Mouse (Mus musculus) lung, postnatal 0 days (tissue): ENCODE results near the gene Acaca. TPM values are rescaled to one million over a fixed set of nuclear protein-coding genes. Genes with fewer than 3 reads are reported as not detected.

Experiments used
- ATAC-seq: fragments of 200-750 bp; cut with Nextera tagmentation; 2 replicates; pipeline ENCODE4 v1.8.0; 2017; ENCODE audit warnings: moderate library complexity
- DNase-seq: peaks from one replicate; pipeline ENCODE4 v3.0.0-alpha.2; 2016; ENCODE audit warnings: low spot score
- H3K27ac ChIP-seq: fragments of 300-500 bp; sonication (generic); 2 replicates; pipeline ENCODE4 v1.5.1; 2014; ENCODE audit warnings: antibody characterized with exemption, mild to moderate bottlenecking, low read length, mixed read lengths
- H3K27me3 ChIP-seq: fragments of 300-500 bp; sonication (generic); replicated peaks from 2 replicates; pipeline ENCODE4 v1.6.1; 2014; ENCODE audit warnings: low read length, mixed read lengths; ENCODE audit not compliant: insufficient read depth
- H3K36me3 ChIP-seq: fragments of 300-500 bp; sonication (generic); 2 replicates; pipeline ENCODE4 v1.6.1; 2014; ENCODE audit warnings: low read length, mixed read lengths; ENCODE audit not compliant: insufficient read depth
- H3K4me1 ChIP-seq: fragments of 300-500 bp; sonication (generic); 2 replicates; pipeline ENCODE4 v1.6.1; 2014; ENCODE audit warnings: antibody characterized with exemption, low read depth, low read length, mixed read lengths; ENCODE audit not compliant: insufficient read depth
- H3K4me2 ChIP-seq: fragments of 300-500 bp; sonication (generic); replicated peaks from 2 replicates; pipeline ENCODE4 v1.6.1; 2014; ENCODE audit warnings: low read depth, mild to moderate bottlenecking, low read length, moderate library complexity, mixed read lengths
- H3K4me3 ChIP-seq: fragments of 300-500 bp; sonication (generic); 2 replicates; pipeline ENCODE4 v1.5.1; 2014; ENCODE audit warnings: low read depth, low read length
- H3K9ac ChIP-seq: fragments of 300-500 bp; sonication (generic); replicated peaks from 2 replicates; pipeline ENCODE4 v1.6.1; 2014; ENCODE audit warnings: low read depth, mild to moderate bottlenecking
- H3K9me3 ChIP-seq: fragments of 300-500 bp; sonication (generic); 2 replicates; pipeline ENCODE4 v1.6.1; 2016; ENCODE audit warnings: low read length, mixed read lengths
- CTCF ChIP-seq: IDR thresholded peaks from 2 replicates; pipeline ENCODE4 v1.5.1; 2016; ENCODE audit warnings: antibody characterized with exemption, mild to moderate bottlenecking
- EP300 ChIP-seq: IDR thresholded peaks from 2 replicates; pipeline ENCODE4 v1.6.1; 2016; ENCODE audit warnings: antibody characterized with exemption, mild to moderate bottlenecking, control low read depth
- whole genome bisulfite sequencing: fragments of 180-500 bp; shearing (Covaris S2); extraction: QIAGEN DNeasy Blood & Tissue Kit; methylation state at CpG from one replicate; pipeline ENCODE4 v1.1.7; 2014; 5-methylcytosine and 5-hydroxymethylcytosine counted together
- polyA plus RNA-seq: library from polyadenylated mRNA; unstranded; fragments of >200 nt; fragmentation: Nextera tagmentation; extraction: Ambion mirVana; gene quantifications from 2 replicates; pipeline ENCODE4 v1.2.1, GENCODE M21; 2015

Gene Acaca
- polyA plus RNA-seq, 1 experiment from 2014 or later, result 6.5 TPM

DNA sequence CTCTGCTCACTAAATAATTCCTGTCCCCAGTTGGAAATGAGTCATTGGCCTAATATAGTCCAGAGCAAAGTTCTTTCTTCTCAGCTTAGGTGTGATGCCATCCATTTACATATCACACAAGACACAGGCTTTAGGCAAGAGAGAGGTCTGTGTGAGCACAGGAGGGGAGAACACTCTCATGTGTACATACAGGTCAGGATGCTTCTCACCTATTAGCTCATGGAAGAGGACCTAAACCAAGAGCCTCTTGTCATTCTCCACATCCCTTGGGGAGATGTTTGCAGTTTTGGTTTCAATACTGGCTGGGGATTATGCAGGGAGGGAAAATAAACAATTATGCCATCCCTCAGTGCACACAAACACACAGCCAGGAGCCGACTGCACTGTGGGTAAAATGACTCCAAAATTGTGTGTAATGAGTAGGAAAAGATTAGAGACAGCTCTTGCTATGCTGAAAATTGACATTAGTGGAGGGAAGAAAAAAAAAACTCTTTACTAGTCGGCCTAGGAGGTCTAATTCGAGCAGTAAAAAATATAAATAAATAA lies 246.6 kb downstream of the Acaca start:
- ATAC-seq (no peak), DNase-seq (no peak)
- no peak overlapping the region for H3K4me3 ChIP-seq
- WGBS, result 68% methylated on average over 3 of the region's 3 CpGs
- no peaks in the 10 kb centered on the region for H3K9me3 ChIP-seq
- 0 out of 2 replicates have a peak, but pooled peaks cover 3% of the 10 kb centered on the region for H3K36me3 ChIP-seq
- H3K4me1 ChIP-seq, result no peaks in the 10 kb centered on the region
- H3K4me2 ChIP-seq, result no peak overlapping the region
- TF ChIP-seq EP300 (no peak), CTCF (no peak)
- no peak overlapping the region for H3K9ac ChIP-seq
- no peak overlapping the region for H3K27ac ChIP-seq
- H3K27me3 ChIP-seq, result no peaks in the 10 kb centered on the region

DNA sequence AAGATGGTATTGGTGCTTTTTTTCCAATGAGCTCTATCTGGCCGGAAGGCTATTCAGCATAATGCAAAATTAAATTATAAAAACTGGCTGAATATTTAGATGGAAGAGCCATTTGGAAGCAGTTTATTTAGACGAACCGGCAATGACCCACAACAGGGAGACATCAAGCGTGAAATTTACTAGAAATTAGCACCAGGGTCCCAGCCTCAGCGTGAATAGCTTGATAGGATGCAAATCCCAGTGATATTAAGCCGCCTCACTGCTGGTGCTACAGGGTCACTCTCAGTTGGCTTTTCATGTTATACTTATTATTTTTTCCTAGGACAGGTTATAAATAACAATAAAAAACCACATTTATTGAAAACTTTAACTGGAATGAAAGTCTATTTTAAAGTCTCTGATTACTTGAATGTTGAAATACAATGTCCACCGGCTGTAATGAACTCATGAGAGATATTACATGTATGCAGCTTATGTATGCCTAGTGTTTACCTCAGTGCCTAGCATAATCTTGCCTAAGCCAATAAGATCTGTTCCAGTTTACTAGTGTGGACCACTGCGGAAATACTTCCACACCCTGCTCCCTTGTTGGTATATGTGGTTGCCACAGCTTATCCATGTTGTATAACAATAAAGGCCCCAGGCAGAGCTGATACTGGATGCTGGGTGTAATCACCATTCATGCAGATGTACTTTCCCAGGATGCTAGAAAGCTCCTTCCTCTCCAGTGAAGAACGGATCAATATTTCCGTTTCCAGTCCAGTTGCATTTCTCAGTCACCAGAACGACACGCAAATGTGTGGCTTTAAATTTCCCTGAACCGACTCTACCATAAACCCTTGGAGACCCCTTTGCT lies 247.3 kb downstream of the Acaca start:
- Histone ChIP-seq H3K9ac (no peak overlapping the region), H3K9me3 (no peaks in the 10 kb centered on the region), H3K4me1 (no peaks in the 10 kb centered on the region), H3K4me2 (no peak overlapping the region), H3K4me3 (no peak overlapping the region), H3K36me3 (0 out of 2 replicates have a peak, but pooled peaks cover 3% of the 10 kb centered on the region), H3K27me3 (no peaks in the 10 kb centered on the region), H3K27ac (no peak overlapping the region)
- no peak for TF ChIP-seq CTCF
- DNase-seq, result no peak
- 94% methylated on average over 13 of the region's 13 CpGs for WGBS
- no peak for ATAC-seq

DNA sequence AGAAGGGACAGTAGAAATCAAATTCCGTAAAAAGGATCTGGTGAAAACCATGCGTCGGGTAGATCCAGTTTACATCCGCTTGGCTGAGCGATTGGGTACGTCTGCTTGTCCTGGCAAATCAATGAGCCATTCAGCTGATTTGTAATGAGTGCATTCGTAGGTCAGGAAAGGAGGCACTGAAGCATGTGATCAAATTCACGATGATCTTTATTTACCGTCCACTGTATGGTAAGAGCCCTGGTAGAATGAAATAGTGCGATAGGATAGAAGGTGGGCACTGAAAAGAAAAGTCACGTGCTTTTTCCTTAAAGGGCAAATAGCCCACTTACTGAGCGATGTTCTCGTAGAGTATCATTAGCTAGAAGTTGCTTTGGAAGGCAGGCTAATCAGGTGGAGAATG lies 253.0 kb downstream of the Acaca start:
- Histone ChIP-seq H3K27me3 (no peaks in the 10 kb centered on the region), H3K36me3 (peaks cover 8% of the 10 kb centered on the region; the same call in 1 of the 2 replicates), H3K9me3 (no peaks in the 10 kb centered on the region), H3K27ac (no peak overlapping the region), H3K4me3 (no peak overlapping the region), H3K4me1 (no peaks in the 10 kb centered on the region), H3K4me2 (no peak overlapping the region), H3K9ac (no peak overlapping the region)
- no peak for TF ChIP-seq EP300
- TF ChIP-seq CTCF, result no peak
- ATAC-seq (no peak), DNase-seq (no peak)
- 92% methylated on average over 13 of the region's 13 CpGs for WGBS

DNA sequence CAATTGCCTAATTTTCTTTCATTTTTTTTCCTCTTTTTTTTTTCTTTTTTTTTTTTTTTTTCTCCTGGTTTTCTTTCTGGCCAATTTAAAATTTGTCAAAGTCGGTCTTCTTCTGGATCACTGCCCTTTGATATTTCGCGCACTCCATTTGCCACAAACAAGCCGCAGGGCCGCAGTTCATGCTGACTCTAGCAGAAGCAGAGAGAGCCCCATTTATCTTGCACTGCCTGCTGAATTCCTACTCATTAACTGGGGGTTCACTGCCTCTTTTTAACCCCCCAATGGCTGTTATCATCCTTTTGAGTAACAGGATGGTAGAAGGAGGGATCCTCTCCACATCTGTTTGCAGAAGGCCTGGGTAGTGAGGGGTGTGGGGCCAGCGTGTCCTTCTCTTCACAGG lies 254.4 kb downstream of the Acaca start:
- no peaks in the 10 kb centered on the region for H3K9me3 ChIP-seq
- ATAC-seq (no peak), DNase-seq (no peak)
- no peaks in the 10 kb centered on the region for H3K4me1 ChIP-seq
- no peaks in the 10 kb centered on the region for H3K27me3 ChIP-seq
- WGBS, result 80% methylated on average over 6 of the region's 6 CpGs
- H3K27ac ChIP-seq, result no peak overlapping the region
- no peak overlapping the region for H3K4me2 ChIP-seq
- peaks cover 4% of the 10 kb centered on the region; the same call in 1 of the 2 replicates for H3K36me3 ChIP-seq
- H3K4me3 ChIP-seq, result no peak overlapping the region
- H3K9ac ChIP-seq, result no peak overlapping the region
- TF ChIP-seq CTCF (no peak), EP300 (no peak)

DNA sequence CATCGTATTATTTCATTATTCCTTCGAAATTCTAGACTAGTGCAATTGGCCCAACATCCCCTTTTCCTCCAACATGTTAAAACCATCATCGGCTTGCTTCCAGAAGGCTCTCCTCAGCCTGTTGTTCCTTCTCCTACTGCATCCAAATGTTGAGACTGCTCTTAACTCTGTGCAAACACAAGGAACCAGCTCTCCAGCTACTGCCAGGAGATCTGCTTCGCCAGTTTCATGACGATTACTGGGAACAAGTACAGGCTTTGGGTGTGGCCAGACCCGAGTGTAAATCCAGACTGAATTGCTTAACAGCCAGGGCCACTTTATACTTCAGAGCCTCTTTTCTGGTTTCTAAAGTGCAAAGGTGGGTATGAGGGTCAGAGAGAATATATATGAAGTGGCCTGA lies 259.9 kb downstream of the Acaca start:
- DNase-seq (peak; percentile 81), ATAC-seq (peak; percentile 82)
- no peaks in the 10 kb centered on the region for H3K36me3 ChIP-seq
- TF ChIP-seq EP300 (peak; percentile 16; the same call in 1 of the 2 replicates), CTCF (no peak)
- H3K4me2 ChIP-seq, result no peak overlapping the region
- H3K9ac ChIP-seq, result no peak overlapping the region
- H3K4me3 ChIP-seq, result no peak overlapping the region
- no peaks in the 10 kb centered on the region for H3K27me3 ChIP-seq
- H3K4me1 ChIP-seq, result no peaks in the 10 kb centered on the region
- H3K27ac ChIP-seq, result no peak overlapping the region
- H3K9me3 ChIP-seq, result no peaks in the 10 kb centered on the region
- WGBS, result 54% methylated on average over 6 of the region's 6 CpGs

DNA sequence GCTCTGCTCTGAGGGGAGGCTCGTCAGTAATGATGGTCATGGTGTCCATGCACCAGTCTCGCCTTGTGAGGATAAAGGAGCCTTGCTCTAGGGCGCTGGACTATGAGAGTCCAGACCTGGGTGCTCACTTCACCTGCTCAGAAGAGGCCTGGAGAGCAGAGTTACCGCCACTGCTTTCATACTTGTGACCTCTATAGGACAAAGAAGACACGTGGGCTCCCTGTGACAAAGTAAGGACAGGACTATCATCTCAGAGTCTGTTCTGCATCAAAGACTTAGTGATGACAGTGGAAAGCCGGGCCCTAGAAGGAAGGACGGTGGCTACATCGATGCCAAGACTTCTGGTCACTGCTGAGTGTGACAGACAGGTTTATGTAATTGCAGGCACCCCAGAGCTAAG lies 261.7 kb downstream of the Acaca start:
- Histone ChIP-seq H3K4me1 (no peaks in the 10 kb centered on the region), H3K27me3 (no peaks in the 10 kb centered on the region), H3K4me2 (no peak overlapping the region), H3K9me3 (no peaks in the 10 kb centered on the region), H3K36me3 (no peaks in the 10 kb centered on the region), H3K4me3 (no peak overlapping the region), H3K27ac (no peak overlapping the region), H3K9ac (no peak overlapping the region)
- DNase-seq (no peak), ATAC-seq (no peak)
- TF ChIP-seq EP300 (no peak), CTCF (no peak)
- 85% methylated on average over 8 of the region's 8 CpGs for WGBS
